Mouse (Mus musculus): Measurements from ENCODE around the gene Ttc13. TPM values are rescaled to one million over a fixed set of nuclear protein-coding genes. Genes with fewer than 3 reads are reported as not detected.

The Ttc13 gene
- polyA plus RNA-seq, 1 experiment = 9.4 TPM

- no peaks in the 10 kb centered on the region for H3K36me3 ChIP-seq (ENCODE audit: control insufficient read depth, insufficient read depth, low read length)
- WGBS = 26% methylated on average over 11 of the region's 11 CpGs
- no peaks in the 10 kb centered on the region; the same call in 1 of the 2 replicates for H3K4me1 ChIP-seq (ENCODE audit: control insufficient read depth, insufficient read depth, low read length)
- no peak overlapping the region for H3K4me3 ChIP-seq (ENCODE audit: insufficient read depth, low read depth, low read length)
- TF ChIP-seq POLR2A (IDR thresholded peaks at IDR 0.05; ENCODE audit: low read depth, low read length) (no peak), CTCF (conservative IDR thresholded peaks at IDR 0.05; ENCODE audit: insufficient read depth, insufficient read length, low read depth, low read length) (no peak)
- DNase-seq = peak; percentile 56
- H3K27me3 ChIP-seq (replicated peaks; ENCODE audit: control insufficient read depth, insufficient read depth, low read length) = no peaks in the 10 kb centered on the region
- H3K27ac ChIP-seq (ENCODE audit: insufficient read depth, low read depth, low read length) = peak overlapping the region; percentile 10; the same call in 1 of the 2 replicates
Observed at GRCm38 (mm10) chr8:124754101-124754791, 32.5 kb upstream of the Ttc13 start.

- WGBS = 65% methylated on average over 21 of the region's 21 CpGs
- Histone ChIP-seq H3K27me3 (replicated peaks; ENCODE audit: control insufficient read depth, insufficient read depth, low read length) (no peaks in the 10 kb centered on the region), H3K36me3 (ENCODE audit: control insufficient read depth, insufficient read depth, low read length) (no peaks in the 10 kb centered on the region), H3K4me1 (ENCODE audit: control insufficient read depth, insufficient read depth, low read length) (no peaks in the 10 kb centered on the region; the same call in 1 of the 2 replicates), H3K27ac (ENCODE audit: insufficient read depth, low read depth, low read length) (no peak overlapping the region), H3K4me3 (ENCODE audit: insufficient read depth, low read depth, low read length) (no peak overlapping the region)
- DNase-seq = no peak
- TF ChIP-seq CTCF (conservative IDR thresholded peaks at IDR 0.05; ENCODE audit: insufficient read depth, insufficient read length, low read depth, low read length) (no peak), POLR2A (IDR thresholded peaks at IDR 0.05; ENCODE audit: low read depth, low read length) (no peak)
Observed at GRCm38 (mm10) chr8:124752325-124752862, 30.6 kb upstream of the Ttc13 start.

- Histone ChIP-seq H3K27ac (ENCODE audit: insufficient read depth, low read depth, low read length) (no peak within 1 kb of the TSS), H3K4me1 (ENCODE audit: control insufficient read depth, insufficient read depth, low read length) (no peaks in the 10 kb centered on the region; the same call in 1 of the 2 replicates), H3K27me3 (replicated peaks; ENCODE audit: control insufficient read depth, insufficient read depth, low read length) (no peaks in the 10 kb centered on the region), H3K36me3 (ENCODE audit: control insufficient read depth, insufficient read depth, low read length) (no peaks in the 10 kb centered on the region), H3K4me3 (ENCODE audit: insufficient read depth, low read depth, low read length) (peak within 1 kb of the TSS; percentile 52)
- WGBS = 3% methylated on average over 41 of the region's 41 CpGs
- TF ChIP-seq POLR2A (IDR thresholded peaks at IDR 0.05; ENCODE audit: low read depth, low read length) (no peak), CTCF (conservative IDR thresholded peaks at IDR 0.05; ENCODE audit: insufficient read depth, insufficient read length, low read depth, low read length) (no peak)
- peak; percentile 49 for DNase-seq
Observed at GRCm38 (mm10) chr8:124751709-124752173, 30.0 kb upstream of the Ttc13 start, which contains the start of gene Fam89a. Gene Fam89a, minus strand, starts transcription at chr8:124751832.

GRCm38 (mm10) chr8:124751191-124751590 lies 29.4 kb upstream of the Ttc13 start:
- Histone ChIP-seq H3K4me3 (ENCODE audit: insufficient read depth, low read depth, low read length) (peak overlapping the region; percentile 52), H3K27ac (ENCODE audit: insufficient read depth, low read depth, low read length) (no peak overlapping the region), H3K36me3 (ENCODE audit: control insufficient read depth, insufficient read depth, low read length) (no peaks in the 10 kb centered on the region), H3K4me1 (ENCODE audit: control insufficient read depth, insufficient read depth, low read length) (no peaks in the 10 kb centered on the region; the same call in 1 of the 2 replicates), H3K27me3 (replicated peaks; ENCODE audit: control insufficient read depth, insufficient read depth, low read length) (no peaks in the 10 kb centered on the region)
- under 1% methylated on average over 31 of the region's 31 CpGs for WGBS
- peak; percentile 13 for DNase-seq
- TF ChIP-seq CTCF (conservative IDR thresholded peaks at IDR 0.05; ENCODE audit: insufficient read depth, insufficient read length, low read depth, low read length) (no peak), POLR2A (IDR thresholded peaks at IDR 0.05; ENCODE audit: low read depth, low read length) (no peak)

GRCm38 (mm10) chr8:124746661-124747060 lies 24.9 kb upstream of the Ttc13 start:
- DNase-seq = no peak

GRCm38 (mm10) chr8:124739268-124739667 lies 17.5 kb upstream of the Ttc13 start:
- WGBS = 65% methylated on average over 1 of the region's 1 CpGs
- H3K4me3 ChIP-seq (ENCODE audit: insufficient read depth, low read depth, low read length) = no peak overlapping the region
- no peaks in the 10 kb centered on the region for H3K27me3 ChIP-seq (replicated peaks; ENCODE audit: control insufficient read depth, insufficient read depth, low read length)
- DNase-seq = peak; percentile 53
- H3K36me3 ChIP-seq (ENCODE audit: control insufficient read depth, insufficient read depth, low read length) = no peaks in the 10 kb centered on the region
- no peak overlapping the region for H3K27ac ChIP-seq (ENCODE audit: insufficient read depth, low read depth, low read length)
- TF ChIP-seq CTCF (conservative IDR thresholded peaks at IDR 0.05; ENCODE audit: insufficient read depth, insufficient read length, low read depth, low read length) = peak; percentile 85
- no peak for TF ChIP-seq POLR2A (IDR thresholded peaks at IDR 0.05; ENCODE audit: low read depth, low read length)
- H3K4me1 ChIP-seq (ENCODE audit: control insufficient read depth, insufficient read depth, low read length) = no peaks in the 10 kb centered on the region

More at GRCm38 (mm10) chr8:124746661-124747060, 24.9 kb upstream of the Ttc13 start:
- H3K36me3 ChIP-seq (ENCODE audit: control insufficient read depth, insufficient read depth, low read length) = no peaks in the 10 kb centered on the region
- WGBS = 52% methylated on average over 13 of the region's 13 CpGs
- H3K27ac ChIP-seq (ENCODE audit: insufficient read depth, low read depth, low read length) = no peak overlapping the region
- no peaks in the 10 kb centered on the region for H3K27me3 ChIP-seq (replicated peaks; ENCODE audit: control insufficient read depth, insufficient read depth, low read length)
- no peaks in the 10 kb centered on the region; the same call in 1 of the 2 replicates for H3K4me1 ChIP-seq (ENCODE audit: control insufficient read depth, insufficient read depth, low read length)
- TF ChIP-seq POLR2A (IDR thresholded peaks at IDR 0.05; ENCODE audit: low read depth, low read length) (no peak), CTCF (conservative IDR thresholded peaks at IDR 0.05; ENCODE audit: insufficient read depth, insufficient read length, low read depth, low read length) (no peak)
- no peak overlapping the region for H3K4me3 ChIP-seq (ENCODE audit: insufficient read depth, low read depth, low read length)

- TF ChIP-seq CTCF (conservative IDR thresholded peaks at IDR 0.05; ENCODE audit: insufficient read depth, insufficient read length, low read depth, low read length) (no peak), POLR2A (IDR thresholded peaks at IDR 0.05; ENCODE audit: low read depth, low read length) (no peak)
- H3K36me3 ChIP-seq (ENCODE audit: control insufficient read depth, insufficient read depth, low read length) = peaks cover 1% of the 10 kb centered on the region; the same call in 1 of the 2 replicates
Observed at GRCm38 (mm10) chr8:124735371-124735911, 13.7 kb upstream of the Ttc13 start.

More at GRCm38 (mm10) chr8:124735371-124735911, 13.7 kb upstream of the Ttc13 start:
- Histone ChIP-seq H3K27me3 (replicated peaks; ENCODE audit: control insufficient read depth, insufficient read depth, low read length) (no peaks in the 10 kb centered on the region), H3K27ac (ENCODE audit: insufficient read depth, low read depth, low read length) (no peak overlapping the region), H3K4me3 (ENCODE audit: insufficient read depth, low read depth, low read length) (no peak overlapping the region), H3K4me1 (ENCODE audit: control insufficient read depth, insufficient read depth, low read length) (no peaks in the 10 kb centered on the region)
- WGBS = 76% methylated on average over 3 of the region's 3 CpGs
- no peak for DNase-seq

Data from kidney, adult 2 months (tissue).